Mouse (Mus musculus) liver, embryonic 14.5 days (tissue): ENCODE measurements at regions not wholly inside any gene's neighbourhood (a gene's known extent, or its start where the extent isn't known, plus 50 kb on each side); places are given as distances from the start of the nearest gene placed in this dataset.

ENCODE experiments used
- ATAC-seq: fragments of 200-750 bp; cut with Nextera tagmentation; 2 replicates; pipeline ENCODE4 v1.8.0; 2017; ENCODE audit warnings: moderate number of reproducible peaks, mild to moderate bottlenecking, moderate library complexity; ENCODE audit not compliant: insufficient read depth
- DNase-seq, 3 experiments: peaks; one replicate each; pipeline ENCODE4 v3.0.0-alpha.2; 2012 to 2013; ENCODE audit warnings: low read depth in 3 of 3, low spot score in 3 of 3
- H3K27ac ChIP-seq: fragments of 300-500 bp; sonication (generic); 2 replicates; pipeline ENCODE4 v1.5.1; 2014; ENCODE audit warnings: moderate library complexity, mild to moderate bottlenecking, control low read depth, inconsistent platforms
- H3K27me3 ChIP-seq: fragments of 300-500 bp; sonication (generic); 2 replicates; pipeline ENCODE4 v1.6.1; 2014; ENCODE audit warnings: mild to moderate bottlenecking, low read length, moderate library complexity; ENCODE audit not compliant: control insufficient read depth, insufficient read depth
- H3K36me3 ChIP-seq: fragments of 300-500 bp; sonication (generic); replicated peaks from 2 replicates; pipeline ENCODE4 v1.6.1; 2014; ENCODE audit warnings: low read depth; ENCODE audit not compliant: control insufficient read depth, insufficient read depth
- H3K4me1 ChIP-seq, 2 experiments: fragments of 200-500 bp in 1 of 2; fragments of 300-500 bp in 1 of 2; sonication (generic) in 1 of 2; replicated peaks; 2 replicates each; pipeline ENCODE4 v1.6.1; 2012 to 2014; ENCODE audit warnings: antibody characterized with exemption in 1 of 2, inconsistent platforms in 1 of 2, low read length in 1 of 2; ENCODE audit not compliant: control insufficient read depth in 2 of 2, insufficient read depth in 2 of 2
- H3K4me2 ChIP-seq: fragments of 300-500 bp; sonication (generic); 2 replicates; pipeline ENCODE4 v1.6.1; 2014; ENCODE audit warnings: low read depth, mild to moderate bottlenecking, control low read depth, moderate library complexity
- H3K4me3 ChIP-seq, 2 experiments: fragments of 200-500 bp in 1 of 2; fragments of 300-500 bp in 1 of 2; sonication (generic) in 1 of 2; 2 replicates each; pipeline ENCODE4 v1.5.1; 2012 to 2014; ENCODE audit warnings: low read depth in 2 of 2, low read length in 2 of 2, mild to moderate bottlenecking in 2 of 2, control low read depth in 1 of 2, inconsistent platforms in 1 of 2, moderate library complexity in 1 of 2; ENCODE audit not compliant: insufficient read depth in 1 of 2
- H3K9ac ChIP-seq: fragments of 300-500 bp; sonication (generic); replicated peaks from 2 replicates; pipeline ENCODE4 v1.6.1; 2014; ENCODE audit warnings: mild to moderate bottlenecking, control low read depth, moderate library complexity
- H3K9me3 ChIP-seq: fragments of 300-500 bp; sonication (generic); 2 replicates; pipeline ENCODE4 v1.6.1; 2016; ENCODE audit warnings: low read length, mixed read lengths; ENCODE audit not compliant: control insufficient read depth
- CTCF ChIP-seq: IDR thresholded peaks from 2 replicates; pipeline ENCODE4 v1.5.1; 2016; ENCODE audit warnings: antibody characterized with exemption, low read depth, control low read depth
- EP300 ChIP-seq: IDR thresholded peaks from 2 replicates; pipeline ENCODE4 v1.6.1; 2016; ENCODE audit warnings: antibody characterized with exemption, low read depth
- WGBS: fragments of 180-500 bp; shearing (Covaris S2); extraction: QIAGEN DNeasy Blood & Tissue Kit; methylation state at CpG from one replicate; pipeline ENCODE4 v1.1.7; 2014; ENCODE audit not compliant: insufficient replicate concordance; 5-methylcytosine and 5-hydroxymethylcytosine counted together

- no peak for DNase-seq
- no peak for ATAC-seq
- Histone ChIP-seq H3K9me3 (no peaks in the 10 kb centered on the region), H3K27me3 (no peaks in the 10 kb centered on the region), H3K4me3 (no peak overlapping the region), H3K4me1 (peaks cover 2 to 9% of the 10 kb centered on the region in 2 experiments; a peak in 1 of 4 replicates), H3K27ac (no peak overlapping the region), H3K36me3 (no peaks in the 10 kb centered on the region), H3K9ac (no peak overlapping the region), H3K4me2 (no peak overlapping the region)
- TF ChIP-seq EP300 (no peak), CTCF (no peak)
- WGBS, result 44% methylated on average over 5 of the region's 5 CpGs
Measured at GRCm38 (mm10) chr19:14655302-14656021, 57.6 kb upstream of the Tle4 start.
